Mouse (Mus musculus) heart, embryonic 14.5 days (tissue): ENCODE results near the gene Rab5b. TPM values are rescaled to one million over a fixed set of nuclear protein-coding genes. Genes with fewer than 3 reads are reported as not detected.

ENCODE experiments used
- ATAC-seq: fragments of 200-750 bp; cut with Nextera tagmentation; 2 replicates; pipeline ENCODE4 v1.8.0; 2017; ENCODE audit warnings: low read depth, moderate TSS enrichment; ENCODE audit not compliant: insufficient number of reproducible peaks, insufficient read depth, low FRiP score
- H3K27ac ChIP-seq, 2 experiments: fragments of 200-500 bp in 1 of 2; fragments of 300-500 bp in 1 of 2; sonication (generic) in 1 of 2; replicated peaks in 1 of 2; 2 replicates each; pipeline ENCODE4 v1.5.1; 2012 to 2014; ENCODE audit warnings: low read depth in 2 of 2, low read length in 2 of 2, control low read depth in 1 of 2, mild to moderate bottlenecking in 1 of 2, mixed read lengths in 1 of 2; ENCODE audit not compliant: control insufficient read depth in 1 of 2, insufficient read depth in 1 of 2
- H3K27me3 ChIP-seq: fragments of 300-500 bp; sonication (generic); 2 replicates; pipeline ENCODE4 v1.6.1; 2014; ENCODE audit warnings: mild to moderate bottlenecking, low read length, control low read depth; ENCODE audit not compliant: control insufficient read depth, insufficient read depth
- H3K36me3 ChIP-seq: fragments of 300-500 bp; sonication (generic); 2 replicates; pipeline ENCODE4 v1.6.1; 2014; ENCODE audit warnings: mild to moderate bottlenecking, control low read depth, low read length, mixed read lengths; ENCODE audit not compliant: control insufficient read depth, insufficient read depth
- H3K4me1 ChIP-seq, 2 experiments: fragments of 200-500 bp in 1 of 2; fragments of 300-500 bp in 1 of 2; sonication (generic) in 1 of 2; 2 replicates each; pipeline ENCODE4 v1.6.1; 2012 to 2014; ENCODE audit warnings: low read length in 2 of 2, control low read depth in 1 of 2, mixed read lengths in 1 of 2; ENCODE audit not compliant: control insufficient read depth in 2 of 2, insufficient read depth in 2 of 2
- H3K4me2 ChIP-seq: fragments of 300-500 bp; sonication (generic); 2 replicates; pipeline ENCODE4 v1.6.1; 2014; ENCODE audit warnings: mild to moderate bottlenecking, low read length
- H3K4me3 ChIP-seq, 2 experiments: fragments of 200-500 bp in 1 of 2; fragments of 300-500 bp in 1 of 2; sonication (generic) in 1 of 2; 2 replicates each; pipeline ENCODE4 v1.5.1; 2012 to 2014; ENCODE audit warnings: low read length in 2 of 2, mild to moderate bottlenecking in 2 of 2, control low read depth in 1 of 2, low read depth in 1 of 2, moderate library complexity in 1 of 2; ENCODE audit not compliant: control insufficient read depth in 1 of 2, insufficient read depth in 1 of 2
- H3K9ac ChIP-seq: fragments of 300-500 bp; sonication (generic); 2 replicates; pipeline ENCODE4 v1.6.1; 2014; ENCODE audit warnings: mild to moderate bottlenecking, low read length
- H3K9me3 ChIP-seq: fragments of 300-500 bp; sonication (generic); 2 replicates; pipeline ENCODE4 v1.6.1; 2016; ENCODE audit warnings: low read length, control low read depth; ENCODE audit not compliant: control insufficient read depth
- WGBS: fragments of 180-500 bp; shearing (Covaris S2); extraction: QIAGEN DNeasy Blood & Tissue Kit; methylation state at CpG from one replicate; pipeline ENCODE4 v1.1.7; 2014; 5-methylcytosine and 5-hydroxymethylcytosine counted together
- polyA plus RNA-seq: library from polyadenylated mRNA; unstranded; fragments of >200 nt; fragmentation: Nextera tagmentation; extraction: Ambion mirVana; gene quantifications from 2 replicates; pipeline ENCODE4 v1.2.1, GENCODE M21; 2014

Gene Rab5b
- polyA plus RNA-seq, 1 experiment from 2014 or later: 56.7 TPM

DNA sequence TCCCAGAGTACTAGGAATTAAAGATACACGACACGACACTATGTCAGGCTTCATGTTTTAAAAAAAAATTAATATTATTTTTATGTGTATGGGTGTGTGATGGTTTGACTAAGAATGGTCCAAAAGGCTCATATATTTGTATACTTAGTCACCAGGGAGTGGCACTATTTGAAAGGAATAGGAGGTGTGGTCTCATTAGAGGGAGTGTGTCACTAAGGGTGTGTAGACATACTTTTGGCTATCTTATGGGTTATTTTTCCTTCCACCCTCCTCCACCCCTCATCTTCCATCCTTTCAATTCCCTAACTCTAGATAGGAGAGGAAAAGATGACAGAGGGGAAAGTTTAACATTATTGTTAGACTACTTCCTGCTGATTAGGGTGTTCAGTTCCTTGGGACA is 30.3 kb downstream of the Rab5b start:
- no peak overlapping the region for H3K27ac ChIP-seq

DNA sequence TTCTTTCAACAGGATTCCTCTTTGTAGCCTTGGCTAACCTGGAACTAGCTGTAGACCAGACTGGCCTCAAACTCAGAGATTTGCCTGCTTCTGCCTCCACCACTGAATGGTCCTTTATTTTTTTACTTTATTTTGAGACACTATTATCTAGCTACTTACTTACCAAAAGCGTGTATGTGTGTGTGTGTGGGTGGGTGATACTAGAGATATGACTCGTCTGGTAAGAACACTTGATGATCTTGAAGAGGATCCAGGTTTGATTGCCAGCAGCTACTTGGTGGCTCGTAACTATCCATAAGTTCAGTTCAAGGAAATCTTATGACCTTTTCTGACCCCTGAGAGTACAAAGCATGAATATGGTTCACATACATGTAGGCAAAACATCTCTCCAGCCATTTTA is 30.8 kb downstream of the Rab5b start:
- H3K4me3 ChIP-seq: no peak overlapping the region
- peaks cover 2 to 3% of the 10 kb centered on the region in 2 experiments; a peak in 1 of 4 replicates for H3K4me1 ChIP-seq
- no peak overlapping the region for H3K4me2 ChIP-seq
- H3K36me3 ChIP-seq: no peaks in the 10 kb centered on the region
- H3K9ac ChIP-seq: no peak overlapping the region
- no peak overlapping the region for H3K27ac ChIP-seq
- 69% methylated on average over 3 of the region's 3 CpGs for WGBS
- H3K9me3 ChIP-seq: no peaks in the 10 kb centered on the region
- no peak for ATAC-seq
- H3K27me3 ChIP-seq: no peaks in the 10 kb centered on the region

More for the DNA sequence above, 30.3 kb downstream of the Rab5b start:
- no peaks in the 10 kb centered on the region for H3K36me3 ChIP-seq
- H3K4me2 ChIP-seq: no peak overlapping the region
- WGBS: 93% methylated on average over 2 of the region's 2 CpGs
- no peaks in the 10 kb centered on the region for H3K27me3 ChIP-seq
- peaks cover 2 to 3% of the 10 kb centered on the region in 2 experiments; a peak in 1 of 4 replicates for H3K4me1 ChIP-seq
- no peak overlapping the region for H3K4me3 ChIP-seq
- no peak overlapping the region for H3K9ac ChIP-seq
- no peak for ATAC-seq
- no peaks in the 10 kb centered on the region for H3K9me3 ChIP-seq

DNA sequence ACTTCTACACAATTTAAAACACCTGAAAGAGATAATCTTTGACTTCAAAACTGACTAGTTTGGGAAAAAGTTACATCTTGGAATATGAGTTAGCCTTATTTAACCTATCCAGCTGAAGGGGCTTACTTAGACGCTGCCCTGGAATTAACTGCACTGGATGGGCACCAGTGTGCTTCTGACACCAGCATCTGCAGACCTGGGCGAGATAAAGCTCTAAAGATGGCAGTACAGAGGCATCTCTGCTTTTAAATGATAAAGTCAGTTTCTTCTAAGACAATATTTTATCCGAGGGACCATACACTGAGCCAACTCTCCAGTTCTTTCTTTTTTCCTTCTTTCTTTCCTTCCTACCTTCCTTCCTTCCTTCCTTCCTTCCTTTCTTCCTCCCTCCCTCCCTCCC is 31.3 kb downstream of the Rab5b start:
- WGBS: 61% methylated on average over 3 of the region's 3 CpGs
- H3K27ac ChIP-seq: no peak overlapping the region
- no peaks in the 10 kb centered on the region for H3K9me3 ChIP-seq
- H3K4me1 ChIP-seq: peaks cover 2 to 3% of the 10 kb centered on the region in 2 experiments; a peak in 1 of 4 replicates
- no peak overlapping the region for H3K9ac ChIP-seq
- no peaks in the 10 kb centered on the region for H3K27me3 ChIP-seq
- no peak for ATAC-seq
- H3K36me3 ChIP-seq: no peaks in the 10 kb centered on the region
- no peak overlapping the region for H3K4me2 ChIP-seq
- H3K4me3 ChIP-seq: no peak overlapping the region

DNA sequence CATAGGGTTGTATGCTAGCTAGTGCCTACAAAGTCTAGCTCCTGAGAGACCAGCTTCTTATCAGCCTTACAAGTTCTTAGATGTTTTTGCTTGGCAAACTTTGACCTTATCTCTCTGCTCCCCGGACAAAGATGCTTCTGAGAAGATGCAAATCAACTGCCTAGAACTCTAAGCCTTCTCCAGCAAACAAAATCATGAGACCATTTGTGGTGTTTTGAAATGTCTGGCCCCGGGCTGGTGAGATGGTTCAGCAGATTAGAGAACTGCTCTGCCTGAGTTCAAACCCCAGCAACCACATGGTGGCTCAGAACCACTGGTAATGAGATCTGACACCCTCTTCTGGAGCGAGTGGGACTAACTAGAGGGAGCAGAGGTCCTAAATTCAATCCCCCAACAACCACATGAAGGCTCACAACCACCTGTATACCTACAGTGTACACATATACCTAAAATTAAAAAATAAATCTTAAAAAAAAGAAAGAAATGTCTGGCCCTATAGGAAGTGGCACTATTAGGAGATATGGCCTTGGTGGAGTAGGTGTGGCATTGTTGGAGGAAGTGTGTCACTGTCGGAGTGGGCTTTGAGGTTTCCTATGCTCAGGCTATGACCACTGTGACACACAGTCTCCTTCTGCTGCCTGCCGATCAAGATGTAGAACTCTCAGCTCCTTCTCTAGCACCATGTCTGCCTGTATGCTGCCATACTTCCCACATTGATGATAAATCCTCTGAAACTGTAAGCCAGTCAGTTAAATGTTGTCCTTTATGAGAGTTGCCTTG is 32.4 kb downstream of the Rab5b start:
- peaks cover 1 to 2% of the 10 kb centered on the region in 2 experiments; a peak in 1 of 4 replicates for H3K4me1 ChIP-seq
- 42% methylated on average over 5 of the region's 5 CpGs for WGBS
- no peak overlapping the region for H3K4me3 ChIP-seq
- no peak overlapping the region for H3K4me2 ChIP-seq
- H3K9ac ChIP-seq: no peak overlapping the region
- no peaks in the 10 kb centered on the region for H3K9me3 ChIP-seq
- H3K27me3 ChIP-seq: no peaks in the 10 kb centered on the region
- H3K36me3 ChIP-seq: no peaks in the 10 kb centered on the region
- H3K27ac ChIP-seq: no peak overlapping the region
- no peak for ATAC-seq

DNA sequence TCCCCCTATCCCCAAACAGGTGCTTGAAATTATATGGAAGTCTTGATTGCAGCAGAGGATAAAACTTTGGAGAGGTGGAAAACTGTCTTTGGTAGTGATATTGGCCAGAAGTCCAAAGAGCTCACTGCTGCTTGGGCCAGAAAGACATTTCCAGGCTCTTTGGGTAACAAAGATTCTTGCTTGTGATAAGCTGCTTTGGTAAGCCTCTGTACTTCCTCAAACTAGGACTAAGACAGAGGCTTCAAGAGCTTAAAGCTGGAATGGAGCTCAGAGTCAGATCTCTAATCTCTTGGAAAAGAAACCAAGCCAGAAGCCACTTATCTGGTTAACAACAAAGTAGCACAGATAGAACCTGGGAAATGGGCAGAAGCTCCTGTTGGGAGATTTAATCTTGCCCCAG is 33.6 kb downstream of the Rab5b start:
- H3K4me3 ChIP-seq: no peak overlapping the region
- no peak overlapping the region for H3K4me2 ChIP-seq
- no peak for ATAC-seq
- no peaks in the 10 kb centered on the region for H3K27me3 ChIP-seq
- no peak overlapping the region for H3K9ac ChIP-seq
- H3K27ac ChIP-seq: no peak overlapping the region
- H3K9me3 ChIP-seq: no peaks in the 10 kb centered on the region
- no peaks in the 10 kb centered on the region for H3K36me3 ChIP-seq
- no peaks in the 10 kb centered on the region; a peak in 1 of 4 replicates for H3K4me1 ChIP-seq

DNA sequence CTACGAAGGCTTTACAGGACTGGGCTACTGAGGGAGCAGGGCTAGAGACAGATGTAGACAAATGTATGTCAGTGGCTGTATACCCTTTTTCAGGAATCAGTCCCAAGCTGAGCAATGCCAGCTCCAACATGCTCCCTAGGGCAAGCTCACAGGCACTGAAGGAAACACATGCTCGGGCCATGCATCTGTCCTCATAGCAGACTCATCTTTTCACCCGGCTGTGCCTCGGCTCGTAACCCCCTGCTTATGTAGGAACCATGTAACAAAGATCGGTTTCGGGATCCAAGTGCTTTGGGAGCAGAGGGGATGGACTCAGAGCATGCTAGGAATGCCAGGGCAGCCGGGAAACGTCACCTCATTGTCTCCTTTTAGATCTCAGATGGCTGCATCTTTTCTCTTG is 36.6 kb downstream of the Rab5b start:
- H3K4me2 ChIP-seq: no peak overlapping the region
- no peak for ATAC-seq
- H3K36me3 ChIP-seq: no peaks in the 10 kb centered on the region
- peaks cover 0 to 5% of the 10 kb centered on the region in 2 experiments for H3K4me1 ChIP-seq
- no peaks in the 10 kb centered on the region for H3K9me3 ChIP-seq
- no peak overlapping the region for H3K4me3 ChIP-seq
- no peak overlapping the region for H3K27ac ChIP-seq
- H3K9ac ChIP-seq: no peak overlapping the region
- H3K27me3 ChIP-seq: no peaks in the 10 kb centered on the region
- WGBS: 39% methylated on average over 9 of the region's 9 CpGs

DNA sequence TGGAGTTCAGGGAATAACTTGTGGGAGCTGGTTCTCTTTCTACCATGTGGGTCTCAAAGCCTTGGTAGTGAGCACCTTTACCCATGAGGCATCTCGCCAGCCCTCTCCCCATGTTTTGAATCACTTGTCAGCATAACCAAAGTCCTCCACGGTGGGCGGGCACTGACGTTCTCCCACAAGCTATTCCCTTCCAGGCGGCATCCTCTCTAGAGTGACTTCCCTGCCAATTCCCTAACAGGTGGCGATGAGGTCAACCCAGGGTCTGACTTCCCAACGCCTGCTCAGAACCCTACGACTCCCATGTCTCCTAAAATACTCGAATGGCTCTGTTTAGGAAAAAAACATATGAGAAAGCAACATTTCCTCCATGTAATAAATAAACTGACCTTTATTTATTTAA is 38.2 kb downstream of the Rab5b start:
- no peak overlapping the region for H3K4me2 ChIP-seq
- no peak for ATAC-seq
- no peaks in the 10 kb centered on the region for H3K9me3 ChIP-seq
- no peak overlapping the region for H3K9ac ChIP-seq
- no peak overlapping the region for H3K4me3 ChIP-seq
- H3K4me1 ChIP-seq: peaks cover 0 to 5% of the 10 kb centered on the region in 2 experiments
- H3K27me3 ChIP-seq: no peaks in the 10 kb centered on the region
- no peaks in the 10 kb centered on the region for H3K36me3 ChIP-seq
- 50% methylated on average over 9 of the region's 9 CpGs for WGBS
- H3K27ac ChIP-seq: no peak overlapping the region

DNA sequence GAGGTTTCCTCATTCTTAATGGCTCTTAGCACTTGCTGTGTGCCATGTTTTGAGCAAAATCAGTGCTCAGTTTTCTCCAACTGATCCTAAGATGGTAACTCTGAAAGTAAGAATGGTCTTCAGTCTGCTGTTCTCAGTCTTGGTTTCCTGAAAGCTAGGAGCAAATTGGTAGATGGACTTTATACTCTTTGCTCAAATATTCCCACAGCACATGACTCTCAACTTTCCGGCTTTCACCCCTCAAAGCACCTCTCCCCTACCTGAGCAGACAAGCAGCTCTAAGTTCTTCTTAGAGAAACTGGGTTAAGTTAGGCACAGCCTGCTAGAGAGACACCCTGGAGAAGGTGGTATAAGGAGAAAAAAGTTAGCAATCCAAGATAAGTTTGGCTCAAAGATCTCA is 39.3 kb downstream of the Rab5b start:
- Histone ChIP-seq H3K27ac (no peak overlapping the region), H3K36me3 (no peaks in the 10 kb centered on the region), H3K27me3 (no peaks in the 10 kb centered on the region), H3K9me3 (no peaks in the 10 kb centered on the region), H3K9ac (no peak overlapping the region), H3K4me1 (peaks cover 0 to 5% of the 10 kb centered on the region in 2 experiments), H3K4me2 (no peak overlapping the region), H3K4me3 (no peak overlapping the region)
- no peak for ATAC-seq
- WGBS: 75% methylated on average over 1 of the region's 1 CpGs
